Mouse (Mus musculus): Measurements from ENCODE around the gene Nr4a2. TPM values are rescaled to one million over a fixed set of nuclear protein-coding genes. Genes with fewer than 3 reads are reported as not detected.

Gene Nr4a2
- total RNA-seq, 2 experiments from 2014 or later: 71.6 to 74.3 TPM

Other genes starting within 250 kb of the Nr4a2 start
- 100 to 1,000 TPM; 133 to 135 TPM for gene Gpd2, start 113.6 kb upstream of the Nr4a2 start, total RNA-seq (2021)